8 mouse cellular contexts compared by ENCODE assay signal in the genomic region with DNA sequence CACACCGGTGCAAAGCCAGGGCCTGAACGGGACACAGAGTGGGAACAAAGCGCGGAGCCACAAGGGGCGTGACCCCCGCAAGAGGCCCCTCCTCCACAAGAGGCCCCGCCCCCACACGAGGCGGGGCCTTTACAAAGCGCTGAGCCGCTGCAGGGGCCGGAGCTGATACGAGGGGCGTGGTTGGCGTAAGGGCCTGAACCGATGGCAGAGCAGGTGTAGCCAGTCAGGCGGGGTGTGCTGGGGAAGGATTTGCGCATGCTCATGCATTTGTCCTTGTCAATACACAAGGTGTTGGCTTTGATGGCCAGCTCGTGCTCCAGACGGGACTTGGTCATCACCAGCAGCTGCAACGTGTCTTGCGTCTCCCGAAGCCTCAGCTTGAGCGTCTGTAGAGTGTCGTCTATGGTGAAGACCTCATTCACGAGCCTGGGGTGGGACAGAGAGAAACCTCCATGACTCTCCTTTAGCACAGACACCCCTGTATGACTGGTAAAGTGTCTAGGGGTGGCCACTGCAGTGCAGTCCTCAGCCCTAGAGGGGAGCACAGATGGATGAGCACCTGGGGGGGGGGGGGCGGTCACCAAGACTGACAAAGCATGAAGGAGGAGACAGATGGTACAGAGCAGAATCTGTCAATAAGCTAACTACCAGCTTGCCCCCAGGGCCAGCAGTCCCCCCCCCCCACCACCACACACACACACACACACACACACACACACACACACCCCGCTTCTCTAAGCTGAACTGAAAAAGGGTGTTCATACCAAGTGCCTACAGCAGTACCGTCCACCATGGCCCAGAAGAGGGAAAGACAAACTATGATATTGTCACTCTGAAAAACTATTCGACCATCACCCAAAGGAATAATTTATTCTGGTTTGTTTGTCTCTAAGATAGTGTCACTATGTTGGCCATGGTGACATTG. TPM values are rescaled to one million over a fixed set of nuclear protein-coding genes. Genes with fewer than 3 reads are reported as not detected.
DNase-seq lines count a peak whose midpoint lies in the region; ATAC-seq lines count a peak whose summit lies in the region.

No protein-coding gene starts in this region.

- intact Hi-C loops in gastrocnemius, postnatal 14 days (cut with DNase I; ENCODE audit: low total_unique reads): no loop called here

- H3K27ac ChIP-seq in forebrain, embryonic 13.5 days: no peak overlapping the region

- H3K9ac ChIP-seq in forebrain, embryonic 13.5 days: no peak overlapping the region; the same call in 1 of the 2 replicates

- H3K4me1 ChIP-seq in forebrain, embryonic 13.5 days: no peaks in the 10 kb centered on the region; the same call in 1 of the 2 replicates

- H3K4me3 ChIP-seq in forebrain, embryonic 13.5 days: peak overlapping the region; percentile 33

- peak; percentile 86 for ATAC-seq in forebrain, embryonic 13.5 days

- DNase-seq in ovary, adult 18-20 months (ENCODE audit: low spot score): peak; percentile 16
- no peak for DNase-seq in ovary, postnatal 10 days (ENCODE audit: low spot score)
- DNase-seq in kidney, postnatal 10 days: peak; percentile 67
- DNase-seq in lung, postnatal 36 days: peak; percentile 78
- peak; percentile 15 for DNase-seq in spleen, adult 12 weeks (ENCODE audit: low spot score)
- DNase-seq in layer of hippocampus, adult 9-11 months: no peak
- no peak for DNase-seq in gastrocnemius, postnatal 14 days

- no peaks in the 10 kb centered on the region for H3K9me3 ChIP-seq in forebrain, embryonic 13.5 days (replicated peaks)

- 14% methylated on average over 29 of the region's 30 CpGs for WGBS in forebrain, embryonic 13.5 days

- no peaks in the 10 kb centered on the region for H3K36me3 ChIP-seq in forebrain, embryonic 13.5 days (ENCODE audit: poor library complexity, severe bottlenecking)

- H3K27me3 ChIP-seq in forebrain, embryonic 13.5 days: peaks cover 4% of the 10 kb centered on the region; the same call in 1 of the 2 replicates

- H3K4me2 ChIP-seq in forebrain, embryonic 13.5 days: peak overlapping the region; percentile 54

RNA-seq across cellular contexts. Expression of gene Tekt5, which starts 37.0 kb away (rescaled TPM):
- 0.74 and 1.4 TPM in 2 replicates for polyA plus RNA-seq in forebrain, embryonic 13.5 days (2015; fragmentation: Nextera tagmentation; extraction: Ambion mirVana)
- total RNA-seq in gastrocnemius, postnatal 14 days (2021): under 1 TPM in 1 of 2 experiments, not detected in 1; 0.18 TPM

RNA-seq across cellular contexts. Expression of gene Emp2, which starts 44.5 kb away (rescaled TPM):
- 2.2 and 2.3 TPM in 2 replicates for polyA plus RNA-seq in forebrain, embryonic 13.5 days (2015; fragmentation: Nextera tagmentation; extraction: Ambion mirVana)
- 10 to 100 TPM in 1 of 2 experiments, 1 to 10 TPM in 1; 6.4 to 10.1 TPM for total RNA-seq in gastrocnemius, postnatal 14 days (2021)

RNA-seq across cellular contexts. Expression of gene Nubp1, which starts 53.5 kb away (rescaled TPM):
- 51.9 and 56.4 TPM in 2 replicates for polyA plus RNA-seq in forebrain, embryonic 13.5 days (2015; fragmentation: Nextera tagmentation; extraction: Ambion mirVana)
- total RNA-seq in gastrocnemius, postnatal 14 days (2021): 1 to 10 TPM; 6.5 to 6.9 TPM

Comparison
In these comparisons a context has a peak if more than half of its experiments do, and no peak if none do; other contexts are left out.
1. DNase-seq: peak in ovary, adult 18-20 months (single experiment), kidney, postnatal 10 days (single experiment), lung, postnatal 36 days (single experiment) and spleen, adult 12 weeks (single experiment); none in ovary, postnatal 10 days (single experiment), layer of hippocampus, adult 9-11 months (single experiment) and gastrocnemius, postnatal 14 days (single experiment).